Mouse (Mus musculus): ENCODE data around the gene Vmn2r28. TPM values are rescaled to one million over a fixed set of nuclear protein-coding genes. Genes with fewer than 3 reads are reported as not detected.
"Not testable (repeated sequence)": the region's sequence is repeated elsewhere in the genome, so short reads cannot be mapped to it uniquely, and the experiment has no call there.

Vmn2r28 gene
- not detected in 2 replicates for polyA plus RNA-seq (2012; ENCODE audit: insufficient read depth, insufficient read length, low replicate concordance, missing spikeins)

- H3K4me3 ChIP-seq (ENCODE audit: insufficient read depth, low read depth, low read length); H3K4me1 ChIP-seq (ENCODE audit: control insufficient read depth, insufficient read depth, low read length); H3K27ac ChIP-seq (ENCODE audit: insufficient read depth, low read depth, low read length): not testable (repeated sequence)
Observed at GRCm38 (mm10) chr7:5493856-5494255, at the start of gene Vmn2r28. TSS of gene Vmn2r28 (minus strand) at chr7:5493956.

- H3K4me1 ChIP-seq (ENCODE audit: control insufficient read depth, insufficient read depth, low read length); H3K27ac ChIP-seq (ENCODE audit: insufficient read depth, low read depth, low read length); H3K4me3 ChIP-seq (ENCODE audit: insufficient read depth, low read depth, low read length): not testable (repeated sequence)
- WGBS = 52% methylated on average over 3 of the region's 3 CpGs
Observed at GRCm38 (mm10) chr7:5540770-5541436, 47.1 kb upstream of the Vmn2r28 start.

- no peak for TF ChIP-seq POLR2A (IDR thresholded peaks at IDR 0.05; ENCODE audit: insufficient read depth, low read depth, low read length)
- no peak for TF ChIP-seq CTCF (IDR thresholded peaks at IDR 0.05; ENCODE audit: insufficient read depth, low read depth, low read length)
- H3K4me3 ChIP-seq (ENCODE audit: insufficient read depth, low read depth, low read length) = no peak within 1 kb of the TSS
Observed at GRCm38 (mm10) chr7:5456674-5457073, 37.1 kb downstream of the Vmn2r28 start, which contains the start of gene Vmn1r59. TSS of gene Vmn1r59 (minus strand) at chr7:5456774.

GRCm38 (mm10) chr7:5454011-5454410, 39.7 kb downstream of the Vmn2r28 start:
- not testable (repeated sequence) for H3K27ac ChIP-seq (ENCODE audit: insufficient read depth, low read depth, low read length); H3K4me3 ChIP-seq (ENCODE audit: insufficient read depth, low read depth, low read length); H3K4me1 ChIP-seq (ENCODE audit: control insufficient read depth, insufficient read depth, low read length)
- 66% methylated on average over 3 of the region's 3 CpGs for WGBS

More at GRCm38 (mm10) chr7:5456674-5457073, 37.1 kb downstream of the Vmn2r28 start, which contains the start of gene Vmn1r59:
- Histone ChIP-seq H3K27ac (ENCODE audit: insufficient read depth, low read depth, low read length) (no peak within 1 kb of the TSS), H3K4me1 (ENCODE audit: control insufficient read depth, insufficient read depth, low read length) (no peaks in the 10 kb centered on the region)

- H3K4me3 ChIP-seq (ENCODE audit: insufficient read depth, low read depth, low read length) = no peak overlapping the region
- no peaks in the 10 kb centered on the region for H3K4me1 ChIP-seq (ENCODE audit: control insufficient read depth, insufficient read depth, low read length)
- TF ChIP-seq POLR2A (IDR thresholded peaks at IDR 0.05; ENCODE audit: insufficient read depth, low read depth, low read length) (no peak), CTCF (IDR thresholded peaks at IDR 0.05; ENCODE audit: insufficient read depth, low read depth, low read length) (no peak)
- H3K27ac ChIP-seq (ENCODE audit: insufficient read depth, low read depth, low read length) = no peak overlapping the region
Observed at GRCm38 (mm10) chr7:5448627-5449026, 45.1 kb downstream of the Vmn2r28 start.

Other genes starting within 250 kb of the Vmn2r28 start
- gene Gm5065, start 143.4 kb downstream of the Vmn2r28 start, polyA plus RNA-seq (2012; ENCODE audit: insufficient read depth, insufficient read length, low replicate concordance, missing spikeins) = not detected in 2 replicates
- not detected in 2 replicates for gene Nlrp2, start 142.9 kb downstream of the Vmn2r28 start, polyA plus RNA-seq (2012; ENCODE audit: insufficient read depth, insufficient read length, low replicate concordance, missing spikeins)
- gene Vmn1r58, start 80.6 kb downstream of the Vmn2r28 start, polyA plus RNA-seq (2012; ENCODE audit: insufficient read depth, insufficient read length, low replicate concordance, missing spikeins) = not detected in 2 replicates
- gene Vmn1r59, start 37.2 kb downstream of the Vmn2r28 start, polyA plus RNA-seq (2012; ENCODE audit: insufficient read depth, insufficient read length, low replicate concordance, missing spikeins) = not detected in 2 replicates
- not detected in 2 replicates for gene Vmn1r60, start 53.4 kb upstream of the Vmn2r28 start, polyA plus RNA-seq (2012; ENCODE audit: insufficient read depth, insufficient read length, low replicate concordance, missing spikeins)
- not detected in 2 replicates for gene Vmn1r61, start 119.3 kb upstream of the Vmn2r28 start, polyA plus RNA-seq (2012; ENCODE audit: insufficient read depth, insufficient read length, low replicate concordance, missing spikeins)
- not detected in 2 replicates for gene Vmn1r62, start 179.7 kb upstream of the Vmn2r28 start, polyA plus RNA-seq (2012; ENCODE audit: insufficient read depth, insufficient read length, low replicate concordance, missing spikeins)

Measured in olfactory bulb, adult 2 months (tissue).